Mouse (Mus musculus): Measurements from ENCODE around the gene Fkbp14. TPM values are rescaled to one million over a fixed set of nuclear protein-coding genes. Genes with fewer than 3 reads are reported as not detected.
A peak's percentile ranks its signal among the peaks of the same experiment; 100 is the strongest.

Gene Fkbp14
- total RNA-seq, 1 experiment from 2014 or later, result 6.3 TPM

DNA sequence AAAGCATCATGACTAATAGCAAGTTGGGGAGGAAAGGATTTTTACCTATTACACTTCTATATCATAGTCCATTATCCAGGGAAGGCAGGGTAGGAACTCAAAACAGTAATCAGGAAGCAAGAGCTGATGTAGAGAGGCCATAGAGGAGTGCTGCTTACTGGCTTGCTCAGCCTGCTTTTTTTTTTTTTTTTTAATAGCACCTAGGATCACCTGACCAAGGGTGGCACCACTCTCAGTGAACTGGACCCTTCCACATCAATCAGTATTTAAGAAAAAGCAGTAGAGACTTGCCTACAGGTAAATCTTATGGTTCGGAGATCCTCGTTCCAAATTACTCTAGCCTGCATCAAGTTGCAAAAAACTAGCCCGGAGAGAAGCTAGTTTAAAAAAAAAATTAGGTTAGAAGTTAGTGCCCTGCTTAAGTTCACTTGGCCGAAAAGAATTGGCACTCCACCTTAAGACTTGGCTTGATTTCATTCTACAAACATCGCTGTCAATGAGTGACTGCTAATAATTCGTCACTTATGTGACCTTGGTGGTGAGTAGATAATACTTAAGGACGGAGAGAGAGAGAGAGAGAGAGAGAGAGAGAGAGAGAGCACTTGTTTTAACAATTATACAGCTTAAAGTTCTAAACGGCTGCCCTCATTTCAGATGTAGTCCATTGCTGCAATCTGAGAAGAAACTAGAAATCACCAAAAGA lies 3.2 kb downstream of the Fkbp14 start:
- ATAC-seq (replicated peaks in 1 of 2; ENCODE audit: insufficient read depth in 1 of 2, low FRiP score in 2 of 2, low TSS enrichment in 1 of 2, low read depth in 1 of 2, poor library complexity in 2 of 2, severe bottlenecking in 2 of 2), result no peak

DNA sequence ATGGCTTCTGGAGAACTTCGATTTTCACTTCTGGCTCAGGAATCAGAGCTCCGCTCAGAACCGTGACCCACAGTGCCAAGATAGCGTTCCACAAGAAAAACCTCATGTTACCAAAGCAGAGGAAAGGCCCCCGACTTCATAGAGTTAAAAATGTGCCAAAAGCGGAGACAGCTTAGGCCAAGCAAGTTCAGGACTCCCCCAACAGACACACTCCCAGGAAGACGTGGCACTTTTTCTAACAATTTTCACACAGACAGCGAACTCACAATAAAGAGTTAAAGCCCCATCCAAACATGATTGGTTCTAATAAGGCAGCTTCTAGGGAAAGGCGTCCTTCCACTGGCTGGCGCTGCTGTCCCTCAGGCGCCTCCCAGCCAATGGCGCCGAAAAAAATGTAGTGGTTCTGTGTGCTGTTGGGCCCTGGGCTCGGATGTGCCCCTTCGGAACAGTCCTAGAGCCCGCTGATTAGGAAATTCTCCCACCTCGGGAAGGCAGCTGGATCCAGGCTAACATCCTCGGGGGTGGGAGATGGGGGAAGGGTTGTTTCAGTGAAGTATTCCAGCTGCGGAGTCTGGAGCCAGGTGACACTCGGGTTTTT lies 4.1 kb downstream of the Fkbp14 start:
- peak; percentile 95 to 96 for ATAC-seq (replicated peaks in 1 of 2; ENCODE audit: insufficient read depth in 1 of 2, low FRiP score in 2 of 2, low TSS enrichment in 1 of 2, low read depth in 1 of 2, poor library complexity in 2 of 2, severe bottlenecking in 2 of 2)

DNA sequence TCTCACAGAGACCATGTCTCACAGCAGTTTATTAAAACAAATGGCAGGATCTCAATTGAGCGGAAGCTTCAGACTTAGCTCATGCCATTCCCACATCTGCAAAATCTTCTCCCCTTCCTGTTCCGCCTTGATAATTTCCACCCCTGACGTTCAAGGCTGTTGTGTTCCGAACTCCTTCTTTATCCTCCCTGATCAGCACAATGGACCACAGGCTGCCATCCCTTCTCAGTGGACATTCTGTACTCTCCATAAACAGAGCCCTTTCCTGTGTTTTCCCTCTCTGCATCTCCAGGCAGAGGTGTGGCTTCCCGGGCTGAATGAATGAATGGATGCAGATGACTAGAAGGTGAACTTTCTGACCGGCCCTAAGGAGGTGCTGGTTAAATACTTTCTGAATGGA lies 5.3 kb downstream of the Fkbp14 start:
- ATAC-seq (replicated peaks in 1 of 2; ENCODE audit: insufficient read depth in 1 of 2, low FRiP score in 2 of 2, low TSS enrichment in 1 of 2, low read depth in 1 of 2, poor library complexity in 2 of 2, severe bottlenecking in 2 of 2), result no peak

DNA sequence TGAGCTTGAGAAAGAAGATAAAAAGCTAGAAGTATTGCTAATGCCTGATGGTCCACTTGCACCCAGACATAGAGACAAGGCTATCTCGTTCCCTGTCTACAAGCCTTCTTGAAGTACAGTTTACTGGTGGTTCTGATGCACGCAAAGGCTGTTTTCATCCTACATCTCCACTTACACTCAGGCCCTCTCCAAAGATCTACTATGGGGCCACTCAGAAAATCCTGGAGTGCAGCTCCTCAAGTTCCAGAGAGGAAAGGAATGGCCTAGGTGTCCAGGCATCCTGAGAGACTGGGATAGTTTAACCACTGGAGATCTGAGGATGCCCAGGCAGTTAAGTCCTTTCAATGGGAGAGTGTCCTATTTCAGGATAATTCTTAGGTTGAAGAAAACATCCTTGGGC lies 6.4 kb downstream of the Fkbp14 start:
- no peak for ATAC-seq (replicated peaks in 1 of 2; ENCODE audit: insufficient read depth in 1 of 2, low FRiP score in 2 of 2, low TSS enrichment in 1 of 2, low read depth in 1 of 2, poor library complexity in 2 of 2, severe bottlenecking in 2 of 2)

DNA sequence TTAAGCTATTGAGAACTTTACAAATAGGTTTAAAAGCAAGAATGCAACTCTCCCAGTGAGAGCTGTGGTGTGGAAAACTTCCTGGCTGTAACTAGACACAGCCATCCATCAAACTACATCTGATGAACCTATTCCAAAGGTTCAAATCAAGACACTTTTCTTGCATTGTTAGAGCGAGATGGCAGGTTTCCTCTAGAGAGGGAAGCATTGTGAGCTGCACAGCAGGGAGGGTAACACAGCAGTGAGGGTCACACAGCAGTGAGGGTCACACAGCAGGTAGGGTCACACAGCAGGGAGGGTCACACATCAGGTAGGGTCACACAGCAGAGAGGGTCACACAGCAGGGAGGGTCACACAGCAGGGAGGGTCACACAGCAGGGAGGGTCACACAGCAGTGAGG lies 8.9 kb downstream of the Fkbp14 start:
- no peak for ATAC-seq (replicated peaks in 1 of 2; ENCODE audit: insufficient read depth in 1 of 2, low FRiP score in 2 of 2, low TSS enrichment in 1 of 2, low read depth in 1 of 2, poor library complexity in 2 of 2, severe bottlenecking in 2 of 2)

DNA sequence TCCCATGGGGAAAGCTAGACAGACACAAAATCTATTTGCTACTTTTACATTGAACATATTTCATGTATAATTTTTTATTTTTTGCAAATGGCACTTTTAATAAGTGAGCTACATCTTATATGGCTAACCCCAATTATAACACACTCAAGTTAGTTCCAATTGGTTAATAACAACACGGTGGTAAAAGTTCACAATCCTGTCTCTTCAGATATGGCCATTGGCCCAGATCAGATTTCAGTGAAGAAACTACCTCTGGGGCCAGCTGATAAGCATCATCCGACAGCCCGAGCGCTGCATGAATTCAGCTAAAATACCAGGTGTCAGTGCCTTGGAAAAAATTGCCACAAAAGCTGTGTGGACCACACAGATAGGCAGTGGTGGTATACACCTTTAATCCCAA lies 9.4 kb downstream of the Fkbp14 start:
- no peak for ATAC-seq (replicated peaks in 1 of 2; ENCODE audit: insufficient read depth in 1 of 2, low FRiP score in 2 of 2, low TSS enrichment in 1 of 2, low read depth in 1 of 2, poor library complexity in 2 of 2, severe bottlenecking in 2 of 2)

DNA sequence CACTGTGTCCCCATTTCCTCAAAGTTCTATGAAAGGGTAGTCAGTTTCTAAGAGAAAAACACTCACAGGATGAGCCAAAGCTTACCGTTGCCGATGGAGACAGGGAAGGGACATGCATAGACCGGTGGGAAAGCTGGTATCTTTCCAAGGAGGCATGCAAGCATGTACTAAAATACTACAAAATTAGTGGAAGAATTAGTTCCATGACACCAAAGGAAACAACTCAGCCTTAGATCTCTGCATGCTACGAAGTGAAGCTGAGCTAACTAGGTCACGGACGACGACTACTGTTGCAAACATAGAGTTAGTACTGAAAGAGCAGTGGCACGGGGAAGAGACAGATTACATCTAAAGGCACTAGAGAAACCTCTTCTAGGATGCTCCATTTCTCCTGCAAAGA lies 10.2 kb downstream of the Fkbp14 start:
- ATAC-seq (replicated peaks in 1 of 2; ENCODE audit: insufficient read depth in 1 of 2, low FRiP score in 2 of 2, low TSS enrichment in 1 of 2, low read depth in 1 of 2, poor library complexity in 2 of 2, severe bottlenecking in 2 of 2), result no peak

DNA sequence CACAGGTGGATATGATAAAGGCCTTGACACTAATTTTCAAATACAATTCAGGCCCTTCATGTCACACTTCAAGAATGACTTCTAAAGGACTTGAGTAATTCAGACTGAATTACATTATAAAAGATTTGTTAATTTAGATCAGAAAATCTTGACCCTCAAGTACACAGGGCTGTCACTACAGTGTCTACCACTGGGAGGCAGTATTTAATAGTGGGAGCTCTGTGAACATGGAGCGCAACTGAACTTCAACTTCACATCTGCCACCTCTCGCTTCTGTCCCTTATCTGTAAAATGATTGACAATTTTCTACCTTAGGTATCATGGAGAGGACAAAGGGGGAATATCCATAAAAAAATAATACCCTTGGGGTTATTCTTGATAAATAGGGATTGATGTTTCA lies 10.9 kb downstream of the Fkbp14 start:
- ATAC-seq (replicated peaks in 1 of 2; ENCODE audit: insufficient read depth in 1 of 2, low FRiP score in 2 of 2, low TSS enrichment in 1 of 2, low read depth in 1 of 2, poor library complexity in 2 of 2, severe bottlenecking in 2 of 2), result peak; percentile 58 to 59; a peak in 2 of 4 replicates

DNA sequence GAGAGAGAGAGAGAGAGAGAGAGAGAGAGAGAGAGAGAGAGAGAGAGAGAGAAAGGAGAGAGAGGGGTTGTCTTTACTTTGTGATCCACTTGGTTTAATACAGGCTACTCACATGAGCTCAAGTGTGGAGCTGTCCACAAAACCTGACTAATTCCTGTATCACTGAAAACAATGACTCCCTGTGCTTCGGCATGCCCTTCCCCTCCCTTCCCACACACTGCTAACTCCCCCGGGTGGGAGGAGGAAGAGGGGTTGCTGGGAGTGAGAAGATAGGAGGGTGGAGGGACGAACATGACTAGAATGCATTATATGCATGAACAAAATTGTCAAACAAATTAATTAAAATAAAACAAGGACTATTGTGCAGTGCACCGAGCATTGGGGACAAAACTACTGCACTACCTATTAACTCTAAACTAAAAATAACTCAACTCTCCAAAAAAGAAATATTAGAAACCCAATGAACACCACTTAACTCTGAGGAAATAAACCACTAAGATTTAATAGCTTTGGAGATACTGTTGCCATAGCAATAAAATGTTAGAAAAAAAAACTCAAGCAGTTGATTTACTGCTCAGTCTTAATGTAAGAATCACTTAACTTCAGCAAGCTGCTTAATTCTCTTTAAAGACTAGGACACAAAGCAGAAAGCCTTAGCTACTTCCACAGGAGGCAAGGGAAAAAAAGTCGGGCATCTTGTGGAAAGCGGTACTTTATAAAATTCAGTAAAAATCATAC lies 23.7 kb downstream of the Fkbp14 start:
- ATAC-seq (replicated peaks in 1 of 2; ENCODE audit: insufficient read depth in 1 of 2, low FRiP score in 2 of 2, low TSS enrichment in 1 of 2, low read depth in 1 of 2, poor library complexity in 2 of 2, severe bottlenecking in 2 of 2), result no peak

DNA sequence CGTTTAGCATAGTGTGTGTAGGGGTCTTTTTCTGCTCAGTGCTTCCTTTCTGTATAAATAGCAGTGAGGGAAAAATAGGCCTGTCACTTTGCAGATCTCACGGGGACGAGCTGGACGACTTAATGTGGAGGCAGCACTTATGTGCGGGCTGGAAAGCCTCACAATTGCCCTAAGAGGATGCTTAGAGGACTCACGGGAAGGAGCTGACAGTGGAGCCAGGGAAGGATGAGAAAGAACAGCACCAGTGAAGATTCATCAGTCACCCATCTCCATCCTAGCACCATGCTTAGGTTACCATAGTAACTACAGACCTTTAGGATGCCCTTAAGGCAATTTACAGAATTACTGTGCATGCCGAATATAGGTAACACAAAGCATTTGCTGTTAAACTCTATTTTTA lies 27.3 kb downstream of the Fkbp14 start:
- ATAC-seq (replicated peaks in 1 of 2; ENCODE audit: insufficient read depth in 1 of 2, low FRiP score in 2 of 2, low TSS enrichment in 1 of 2, low read depth in 1 of 2, poor library complexity in 2 of 2, severe bottlenecking in 2 of 2), result no peak

DNA sequence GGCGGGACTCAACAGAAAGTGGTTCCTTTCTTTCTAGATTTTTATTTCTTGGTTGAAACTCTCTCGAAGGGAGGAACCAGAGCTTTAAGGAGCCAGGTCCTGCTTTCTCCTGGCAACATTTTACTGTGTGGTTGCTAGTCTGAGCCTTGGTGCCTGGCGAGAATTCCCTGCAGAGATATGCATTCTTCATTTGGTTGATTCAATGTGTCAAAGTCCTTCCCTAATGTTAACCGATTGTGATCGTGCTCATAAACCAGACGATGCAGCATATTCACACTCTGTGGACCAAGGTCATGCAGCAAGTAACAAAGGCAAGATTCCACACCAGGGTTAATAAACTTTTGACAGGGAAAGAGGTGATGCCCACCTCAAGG lies 30.6 kb downstream of the Fkbp14 start:
- 0 out of 4 replicates have a peak, but pooled peaks of 1 of the 2 experiments have one; percentile 14 for ATAC-seq (replicated peaks in 1 of 2; ENCODE audit: insufficient read depth in 1 of 2, low FRiP score in 2 of 2, low TSS enrichment in 1 of 2, low read depth in 1 of 2, poor library complexity in 2 of 2, severe bottlenecking in 2 of 2)

DNA sequence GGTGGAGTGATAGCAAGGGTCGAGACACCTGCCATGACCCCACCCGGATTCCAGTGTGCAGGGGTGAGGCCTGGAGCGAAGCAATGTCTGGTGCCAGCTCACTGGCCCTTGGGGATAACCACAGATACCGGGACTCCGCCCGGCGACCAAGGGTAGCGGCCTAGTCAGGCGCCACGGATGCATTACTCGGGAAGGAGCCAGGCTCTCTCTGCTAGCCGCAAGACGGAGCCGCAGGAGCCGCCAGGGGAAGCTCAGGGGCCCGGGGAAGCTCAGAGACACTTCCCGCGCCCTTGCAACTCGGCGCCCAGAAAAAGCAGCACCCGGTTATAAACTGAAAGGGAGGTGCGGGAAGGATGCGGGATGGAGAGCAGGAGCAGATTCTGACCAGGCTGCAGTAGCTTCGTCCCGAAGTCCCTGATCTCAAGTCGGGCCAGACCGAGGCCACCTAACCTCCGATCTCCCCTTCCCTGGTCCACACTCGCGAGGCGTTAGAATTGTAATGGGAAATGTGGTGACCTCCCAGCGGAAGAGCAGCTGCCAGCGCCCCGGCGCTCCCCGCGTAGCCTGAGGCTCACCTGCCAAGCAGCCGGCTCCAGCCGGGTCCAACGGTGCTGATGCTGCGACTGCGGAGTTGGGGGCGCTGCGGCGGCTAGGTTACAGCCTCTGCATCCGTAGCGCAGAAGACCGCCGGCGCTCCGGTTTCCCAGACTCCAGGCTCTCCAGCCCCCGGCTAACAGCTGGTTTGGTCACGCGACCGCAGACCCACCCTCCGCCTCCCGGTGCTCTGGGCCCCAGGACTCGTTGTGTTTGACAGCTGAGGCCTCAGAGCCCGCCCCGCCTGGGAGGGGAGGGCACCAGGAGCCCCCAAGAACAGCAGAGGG lies 31.2 kb downstream of the Fkbp14 start, which contains the start of gene Scrn1:
TSS of gene Scrn1 (minus strand) at position 825 of the 881 bp plus-strand sequence.
- peak; percentile 47 to 61 for ATAC-seq (replicated peaks in 1 of 2; ENCODE audit: insufficient read depth in 1 of 2, low FRiP score in 2 of 2, low TSS enrichment in 1 of 2, low read depth in 1 of 2, poor library complexity in 2 of 2, severe bottlenecking in 2 of 2)

DNA sequence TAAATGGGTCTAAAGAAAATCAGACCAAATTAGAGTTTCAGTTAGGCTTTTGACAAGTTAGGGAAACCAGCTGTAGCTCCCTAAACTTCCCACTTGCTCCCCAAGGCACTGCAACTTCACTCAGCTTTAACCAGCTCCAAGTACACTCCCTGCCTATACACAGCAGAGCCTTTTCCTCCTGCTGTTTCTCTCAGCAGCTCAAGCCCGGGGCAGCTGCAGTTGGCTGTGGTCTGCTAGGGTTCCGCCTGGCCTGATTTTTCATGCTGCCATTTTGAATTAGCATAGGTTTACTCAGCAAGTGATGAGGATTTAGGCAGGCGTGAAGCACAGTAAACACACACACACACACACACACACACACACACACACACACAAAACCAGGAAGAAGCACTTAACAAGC lies 32.1 kb downstream of the Fkbp14 start:
- ATAC-seq (replicated peaks in 1 of 2; ENCODE audit: insufficient read depth in 1 of 2, low FRiP score in 2 of 2, low TSS enrichment in 1 of 2, low read depth in 1 of 2, poor library complexity in 2 of 2, severe bottlenecking in 2 of 2), result no peak

DNA sequence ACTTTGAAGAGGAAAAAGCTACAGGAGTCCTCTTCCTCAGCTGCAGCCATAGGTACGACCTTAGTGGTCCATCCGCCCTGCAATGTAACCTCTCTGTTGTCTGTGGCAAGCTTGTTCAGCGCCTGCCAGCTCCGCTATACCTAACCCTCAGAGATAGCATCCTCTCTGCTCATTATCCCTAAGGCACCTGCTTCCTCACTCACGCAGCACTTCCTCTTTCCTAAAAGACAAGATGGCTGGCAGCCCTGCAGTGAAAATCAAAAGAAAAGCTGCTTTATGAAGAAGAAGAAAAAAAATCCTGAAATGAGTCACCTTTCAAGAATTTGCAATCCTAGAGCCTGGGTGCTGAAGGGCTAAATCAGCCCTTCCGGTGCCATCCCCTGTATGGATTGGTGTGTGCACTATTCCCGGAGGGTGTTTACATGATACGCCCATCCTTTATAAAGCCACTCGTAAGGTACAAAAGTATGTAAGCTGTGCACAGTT lies 32.6 kb downstream of the Fkbp14 start:
- ATAC-seq (replicated peaks in 1 of 2; ENCODE audit: insufficient read depth in 1 of 2, low FRiP score in 2 of 2, low TSS enrichment in 1 of 2, low read depth in 1 of 2, poor library complexity in 2 of 2, severe bottlenecking in 2 of 2), result no peak

DNA sequence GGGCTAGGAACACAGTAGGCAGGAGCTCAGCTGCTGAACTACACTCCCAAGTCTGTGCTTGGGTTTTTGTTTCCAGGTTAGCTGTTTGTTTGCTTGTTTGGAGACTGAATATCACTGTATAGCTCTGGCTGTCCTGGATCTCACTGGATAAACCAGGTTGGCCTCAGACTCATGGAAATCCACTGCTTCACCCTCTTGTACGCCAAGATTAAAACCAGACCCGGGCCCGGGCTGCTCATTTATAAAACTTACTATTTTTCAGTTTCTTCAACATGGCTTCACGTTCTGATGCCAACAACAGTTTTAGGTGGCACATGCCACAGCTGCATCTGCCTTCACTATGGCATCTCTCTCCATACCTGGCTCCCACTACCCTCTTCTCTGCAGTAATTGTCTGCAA lies 33.5 kb downstream of the Fkbp14 start:
- no peak for ATAC-seq (replicated peaks in 1 of 2; ENCODE audit: insufficient read depth in 1 of 2, low FRiP score in 2 of 2, low TSS enrichment in 1 of 2, low read depth in 1 of 2, poor library complexity in 2 of 2, severe bottlenecking in 2 of 2)

DNA sequence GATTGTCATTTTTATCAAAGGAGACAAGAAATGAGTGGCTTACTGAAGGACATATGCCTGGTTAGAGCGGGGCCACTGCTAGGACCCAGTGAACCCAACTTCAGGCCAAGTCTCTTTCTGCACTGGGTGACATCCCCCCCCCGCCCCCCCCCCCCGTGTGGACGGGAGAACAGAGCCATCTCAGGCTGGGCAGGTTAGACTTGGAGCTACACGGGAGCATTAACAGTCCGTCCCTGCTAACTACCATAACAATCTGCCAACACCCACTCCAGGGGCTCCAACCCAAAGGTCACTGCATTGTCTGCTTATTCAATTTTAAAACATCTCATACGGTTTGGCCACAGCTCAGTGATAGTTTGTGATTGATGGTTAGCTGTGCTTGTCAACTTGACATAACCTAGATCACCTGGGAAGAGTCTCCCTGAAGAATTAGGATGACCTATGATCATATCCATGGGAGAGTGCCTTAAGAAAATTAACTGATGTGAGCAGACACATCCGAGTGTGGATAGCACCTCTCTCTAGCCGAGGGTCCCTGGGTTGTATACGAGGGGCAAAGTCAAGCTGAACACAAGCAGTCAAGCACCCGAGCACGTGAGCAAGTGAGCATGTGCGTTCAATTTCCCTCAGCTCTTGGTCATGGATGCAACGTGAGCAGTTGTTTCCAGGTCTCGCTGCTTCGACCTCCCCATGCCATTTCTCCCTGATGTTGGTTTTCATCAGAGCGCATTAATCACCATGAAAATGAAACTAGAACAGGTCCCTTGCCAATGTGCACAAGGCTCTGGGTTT lies 34.9 kb downstream of the Fkbp14 start:
- no peak for ATAC-seq (replicated peaks in 1 of 2; ENCODE audit: insufficient read depth in 1 of 2, low FRiP score in 2 of 2, low TSS enrichment in 1 of 2, low read depth in 1 of 2, poor library complexity in 2 of 2, severe bottlenecking in 2 of 2)

DNA sequence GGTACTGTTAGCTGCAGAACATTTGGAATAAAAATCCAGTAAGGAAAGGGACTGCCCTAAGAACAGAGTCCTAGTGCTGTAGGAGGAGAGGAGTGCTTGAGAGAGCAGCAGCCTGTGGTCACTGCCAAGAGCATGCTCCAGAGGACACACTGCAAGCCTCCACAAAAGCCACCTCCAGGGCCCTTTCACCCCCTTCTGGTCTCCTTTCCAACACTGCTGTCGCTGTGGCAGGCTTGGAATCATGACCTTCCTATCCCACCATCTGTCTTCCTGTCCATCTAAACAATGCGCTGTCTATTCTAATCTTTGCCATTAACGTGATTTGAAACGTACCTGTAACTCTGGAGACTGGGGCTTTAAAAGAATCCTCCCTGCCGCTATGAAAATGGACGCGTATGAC lies 38.6 kb downstream of the Fkbp14 start:
- ATAC-seq (replicated peaks in 1 of 2; ENCODE audit: insufficient read depth in 1 of 2, low FRiP score in 2 of 2, low TSS enrichment in 1 of 2, low read depth in 1 of 2, poor library complexity in 2 of 2, severe bottlenecking in 2 of 2), result no peak
